Mouse (Mus musculus) heart, adult 2 months (tissue): ENCODE data around the gene Slc22a3. TPM values are rescaled to one million over a fixed set of nuclear protein-coding genes. Genes with fewer than 3 reads are reported as not detected.

Experiments used
- DNase-seq, 2 experiments: peaks; one replicate each; pipeline ENCODE4 v3.0.0; 2021
- H3K27ac ChIP-seq: fragments of 200-600 bp; 2 replicates; pipeline ENCODE4 v1.8.1; 2022
- H3K27me3 ChIP-seq: fragments of 200-500 bp; 2 replicates; pipeline ENCODE4 v1.6.1; 2012; ENCODE audit warnings: mild to moderate bottlenecking, low read length, inconsistent platforms, mixed read lengths; ENCODE audit not compliant: control insufficient read depth, insufficient read depth
- H3K36me3 ChIP-seq: fragments of 200-500 bp; 2 replicates; pipeline ENCODE4 v1.6.1; 2012; ENCODE audit warnings: low read length, inconsistent platforms; ENCODE audit not compliant: control insufficient read depth, insufficient read depth
- H3K4me1 ChIP-seq: fragments of 200-500 bp; 2 replicates; pipeline ENCODE4 v1.6.1; 2011; ENCODE audit warnings: low read length; ENCODE audit not compliant: control insufficient read depth, insufficient read depth
- H3K4me3 ChIP-seq: fragments of 200-600 bp; 2 replicates; pipeline ENCODE4 v1.8.1; 2022
- H3K79me2 ChIP-seq: fragments of 200-500 bp; replicated peaks from 2 replicates; pipeline ENCODE4 v1.6.1; 2012; ENCODE audit warnings: mild to moderate bottlenecking, inconsistent platforms, low read length, moderate library complexity, mixed read lengths; ENCODE audit not compliant: control insufficient read depth, insufficient read depth
- H3K9ac ChIP-seq: fragments of 200-500 bp; 2 replicates; pipeline ENCODE4 v1.6.1; 2012; ENCODE audit warnings: low read depth, mild to moderate bottlenecking, control low read depth, inconsistent platforms, low read length, mixed read lengths
- CTCF ChIP-seq: fragments of 200-600 bp; IDR thresholded peaks from 2 replicates; pipeline ENCODE4 v1.8.1; 2022; ENCODE audit warnings: antibody characterized with exemption, mild to moderate bottlenecking, moderate library complexity
- EP300 ChIP-seq: fragments of 200-500 bp; IDR thresholded peaks from 2 replicates; pipeline ENCODE4 v1.6.1; 2011; ENCODE audit warnings: low read depth, low read length, control low read depth; ENCODE audit not compliant: insufficient read depth
- POLR2A ChIP-seq: fragments of 200-500 bp; IDR thresholded peaks from 2 replicates; pipeline ENCODE4 v1.6.1; 2011; ENCODE audit warnings: mild to moderate bottlenecking, low read depth, low read length, control low read depth; ENCODE audit not compliant: insufficient read depth
- WGBS: fragments of 180-500 bp; shearing (Covaris S2); methylation state at CpG from one replicate; pipeline ENCODE4 v1.1.7; 2018; 5-methylcytosine and 5-hydroxymethylcytosine counted together
- intact Hi-C: fragments of 180-260 bp; cut with DNase I; formaldehyde crosslinking; loops from one replicate; pipeline ENCODE4 v1.15.1; 2025
- long read RNA-seq: library from polyadenylated mRNA; stranded (forward); transcript quantifications from one replicate; pipeline ENCODE4 v2.0.0, GENCODE M21; 2021
- polyA plus RNA-seq: library from polyadenylated mRNA; depleted of rRNA; stranded (reverse); fragments of >200 nt; gene quantifications from 2 replicates; pipeline ENCODE4 v1.2.3, GENCODE M21; 2012; rRNA removed
- total RNA-seq, 2 experiments: library from RNA; stranded (reverse); gene quantifications; 2 replicates each; pipeline ENCODE4 v1.2.3; 2021

The Slc22a3 gene
- total RNA-seq: 10 to 100 TPM in 1 of 2 experiments, 1 to 10 TPM in 1; 9.3 to 11.3 TPM
- polyA plus RNA-seq: 5.6 and 7.7 TPM in 2 replicates
- long read RNA-seq, transcript Slc22a3-201 (11 exons, 3,504 nt): major isoform, 17 of 20 reads
- long read RNA-seq, partial matches to known transcripts: 0 of 20 reads
- long read RNA-seq, other reads (novel, unspliced or antisense): 3 of 20 reads

GRCm38 (mm10) chr17:12507654-12508204, at the start of gene Slc22a3:
Gene Slc22a3 (minus strand): TSS chr17:12507704.
- H3K4me1 ChIP-seq: no peaks in the 10 kb centered on the region
- H3K79me2 ChIP-seq: no peaks in the 10 kb centered on the region
- H3K27ac ChIP-seq: peak within 1 kb of the TSS; percentile 51
- TF ChIP-seq CTCF (no peak), EP300 (no peak), POLR2A (no peak)
- peak within 1 kb of the TSS; percentile 42 for H3K4me3 ChIP-seq
- peaks cover 2% of the 10 kb centered on the region; the same call in 1 of the 2 replicates for H3K27me3 ChIP-seq
- H3K36me3 ChIP-seq: no peaks in the 10 kb centered on the region
- intact Hi-C loops: no loop called here
- DNase-seq: no peak
- peak within 1 kb of the TSS; percentile 60 for H3K9ac ChIP-seq
- WGBS: 36% methylated on average over 14 of the region's 14 CpGs

- Histone ChIP-seq H3K36me3 (no peaks in the 10 kb centered on the region), H3K4me1 (peaks cover 3% of the 10 kb centered on the region), H3K27ac (no peak overlapping the region), H3K9ac (no peak overlapping the region), H3K27me3 (no peaks in the 10 kb centered on the region), H3K79me2 (no peaks in the 10 kb centered on the region), H3K4me3 (no peak overlapping the region)
- intact Hi-C loops: loop anchor here (1.0 to 2.0 kb wide), 3 partner anchors 118 to 276 kb away; no protein-coding TSS in a partner anchor
- TF ChIP-seq CTCF: peak; percentile 96
- TF ChIP-seq POLR2A: no peak
- TF ChIP-seq EP300: no peak
- DNase-seq: peak; percentile 58 to 60
- 57% methylated on average over 13 of the region's 13 CpGs for WGBS
Measured at GRCm38 (mm10) chr17:12534353-12535145, 27.0 kb upstream of the Slc22a3 start.

GRCm38 (mm10) chr17:12532115-12532514, 24.6 kb upstream of the Slc22a3 start:
- no peak for TF ChIP-seq EP300
- no peak for TF ChIP-seq POLR2A
- peak; percentile 81 for TF ChIP-seq CTCF
- no peaks in the 10 kb centered on the region for H3K36me3 ChIP-seq
- no peak overlapping the region for H3K27ac ChIP-seq
- H3K9ac ChIP-seq: no peak overlapping the region
- H3K4me3 ChIP-seq: no peak overlapping the region
- peaks cover 3% of the 10 kb centered on the region for H3K4me1 ChIP-seq
- H3K79me2 ChIP-seq: no peaks in the 10 kb centered on the region
- peak; percentile 26 to 44 for DNase-seq
- H3K27me3 ChIP-seq: no peaks in the 10 kb centered on the region
- 55% methylated on average over 5 of the region's 5 CpGs for WGBS
- intact Hi-C loops: no loop called here

- Histone ChIP-seq H3K4me3 (no peak overlapping the region), H3K9ac (no peak overlapping the region), H3K4me1 (peaks cover 3% of the 10 kb centered on the region), H3K27me3 (no peaks in the 10 kb centered on the region), H3K79me2 (no peaks in the 10 kb centered on the region), H3K36me3 (no peaks in the 10 kb centered on the region), H3K27ac (peak overlapping the region; percentile 52)
- no peak for TF ChIP-seq CTCF
- TF ChIP-seq EP300: 0 out of 2 replicates have a peak, but pooled peaks have one; percentile 51
- intact Hi-C loops: no loop called here
- WGBS: 38% methylated on average over 6 of the region's 6 CpGs
- peak; percentile 41 to 62 for DNase-seq
Measured at GRCm38 (mm10) chr17:12530081-12530480, 22.6 kb upstream of the Slc22a3 start.

- Histone ChIP-seq H3K9ac (no peak overlapping the region), H3K27me3 (no peaks in the 10 kb centered on the region), H3K79me2 (no peaks in the 10 kb centered on the region), H3K4me1 (peaks cover 3% of the 10 kb centered on the region), H3K4me3 (no peak overlapping the region), H3K27ac (peak overlapping the region; percentile 52), H3K36me3 (no peaks in the 10 kb centered on the region)
- intact Hi-C loops: no loop called here
- no peak for DNase-seq
- no peak for TF ChIP-seq EP300
- no peak for TF ChIP-seq POLR2A
- no peak for TF ChIP-seq CTCF
- WGBS: 54% methylated on average over 4 of the region's 4 CpGs
Measured at GRCm38 (mm10) chr17:12529384-12529985, 22.0 kb upstream of the Slc22a3 start.

GRCm38 (mm10) chr17:12519089-12519488, 11.6 kb upstream of the Slc22a3 start:
- H3K9ac ChIP-seq: no peak overlapping the region
- no peak overlapping the region for H3K27ac ChIP-seq
- no peak for DNase-seq
- H3K79me2 ChIP-seq: no peaks in the 10 kb centered on the region
- H3K4me3 ChIP-seq: no peak overlapping the region
- intact Hi-C loops: no loop called here
- H3K4me1 ChIP-seq: no peaks in the 10 kb centered on the region
- H3K27me3 ChIP-seq: no peaks in the 10 kb centered on the region
- no peaks in the 10 kb centered on the region for H3K36me3 ChIP-seq
- 62% methylated on average over 2 of the region's 2 CpGs for WGBS
- TF ChIP-seq POLR2A: no peak
- TF ChIP-seq EP300: no peak
- TF ChIP-seq CTCF: no peak
